Mouse (Mus musculus) gastrocnemius, postnatal 25 days (tissue): Measurements from ENCODE around the gene Rpl6. TPM values are rescaled to one million over a fixed set of nuclear protein-coding genes. Genes with fewer than 3 reads are reported as not detected.

ENCODE experiments used
- total RNA-seq, 2 experiments: library from RNA; stranded (reverse); gene quantifications; 1 replicate in 1 of 2; 2 replicates in 1 of 2; pipeline ENCODE4 v1.2.3; 2021

The Rpl6 gene
- total RNA-seq, 2 experiments from 2014 or later, result 444 to 447 TPM

Other genes starting within 250 kb of the Rpl6 start
- gene Rph3a, start 194.4 kb upstream of the Rpl6 start, total RNA-seq, result under 1 TPM in 1 of 2 experiments, not detected in 1; 0.11 TPM
- 10 to 100 TPM; 65.5 to 75.5 TPM for gene Ptpn11, start 13.1 kb upstream of the Rpl6 start, total RNA-seq
- 10 to 100 TPM; 11.7 TPM for gene Hectd4, start 15.7 kb downstream of the Rpl6 start, total RNA-seq
- 10 to 100 TPM; 29.2 to 33.2 TPM for gene Trafd1, start 181.2 kb downstream of the Rpl6 start, total RNA-seq
- gene Naa25, start 193.5 kb downstream of the Rpl6 start, total RNA-seq, result 10 to 100 TPM; 23.2 to 23.8 TPM
- 1 to 10 TPM; 4.6 to 5.0 TPM for gene Tmem116, start 247.4 kb downstream of the Rpl6 start, total RNA-seq
- gene Erp29, start 248.0 kb downstream of the Rpl6 start, total RNA-seq, result 10 to 100 TPM; 37.0 to 41.9 TPM